Mouse (Mus musculus) neural tube, embryonic 10.5 days (tissue): ENCODE measurements around the gene Lrrc66.

Experiments used
- DNase-seq: peaks from one replicate; pipeline ENCODE4 v3.0.0-alpha.2; 2017; ENCODE audit warnings: low spot score; ENCODE audit errors: extremely low spot score

Lrrc66 gene

GRCm38 (mm10) chr5:73558756-73559155 is 73.6 kb downstream of the Lrrc66 start:
- DNase-seq = no peak

GRCm38 (mm10) chr5:73556733-73557425 is 75.4 kb downstream of the Lrrc66 start:
- DNase-seq = no peak
